Mouse (Mus musculus) hindbrain, embryonic 12.5 days (tissue): Measurements from ENCODE around the gene Uprt. TPM values are rescaled to one million over a fixed set of nuclear protein-coding genes. Genes with fewer than 3 reads are reported as not detected.

Experiments
- ATAC-seq: fragments of 200-750 bp; cut with Nextera tagmentation; 2 replicates; pipeline ENCODE4 v1.8.0; 2017; ENCODE audit warnings: moderate TSS enrichment; ENCODE audit not compliant: low FRiP score
- H3K27ac ChIP-seq: fragments of 300-500 bp; sonication (generic); 2 replicates; pipeline ENCODE4 v1.5.1; 2016; ENCODE audit warnings: mild to moderate bottlenecking
- H3K27me3 ChIP-seq: fragments of 300-500 bp; sonication (generic); 2 replicates; pipeline ENCODE4 v1.6.1; 2016; ENCODE audit warnings: mild to moderate bottlenecking
- H3K36me3 ChIP-seq: fragments of 300-500 bp; sonication (generic); 2 replicates; pipeline ENCODE4 v1.6.1; 2016; ENCODE audit warnings: mild to moderate bottlenecking
- H3K4me1 ChIP-seq: fragments of 300-500 bp; sonication (generic); 2 replicates; pipeline ENCODE4 v1.6.1; 2016
- H3K4me2 ChIP-seq: fragments of 300-500 bp; sonication (generic); replicated peaks from 2 replicates; pipeline ENCODE4 v1.6.1; 2016; ENCODE audit warnings: mild to moderate bottlenecking
- H3K4me3 ChIP-seq: fragments of 300-500 bp; sonication (generic); 2 replicates; pipeline ENCODE4 v1.5.1; 2016; ENCODE audit warnings: mild to moderate bottlenecking
- H3K9ac ChIP-seq: fragments of 300-500 bp; sonication (generic); 2 replicates; pipeline ENCODE4 v1.6.1; 2016; ENCODE audit warnings: mild to moderate bottlenecking, moderate library complexity
- H3K9me3 ChIP-seq: fragments of 300-500 bp; sonication (generic); replicated peaks from 2 replicates; pipeline ENCODE4 v1.6.1; 2016; ENCODE audit warnings: mild to moderate bottlenecking
- WGBS: fragments of 180-500 bp; shearing (Covaris S2); methylation state at CpG from one replicate; pipeline ENCODE4 v1.1.7; 2016; 5-methylcytosine and 5-hydroxymethylcytosine counted together
- polyA plus RNA-seq: library from polyadenylated mRNA; unstranded; fragments of >200 nt; fragmentation: Nextera tagmentation; extraction: Ambion mirVana; gene quantifications from 2 replicates; pipeline ENCODE4 v1.2.1, GENCODE M21; 2016

Gene Uprt
- polyA plus RNA-seq, 1 experiment from 2014 or later, result 1.8 TPM

GRCm38 (mm10) chrX:104542635-104543034, 60.0 kb downstream of the Uprt start:
- H3K27ac ChIP-seq, result no peak overlapping the region
- no peaks in the 10 kb centered on the region for H3K36me3 ChIP-seq
- no peaks in the 10 kb centered on the region for H3K4me1 ChIP-seq
- H3K4me2 ChIP-seq, result no peak overlapping the region
- ATAC-seq, result no peak
- no peak overlapping the region for H3K9ac ChIP-seq
- H3K4me3 ChIP-seq, result no peak overlapping the region
- H3K9me3 ChIP-seq, result no peaks in the 10 kb centered on the region
- WGBS, result 87% methylated on average over 4 of the region's 4 CpGs
- peaks cover 24% of the 10 kb centered on the region; the same call in 1 of the 2 replicates for H3K27me3 ChIP-seq

- no peak overlapping the region for H3K27ac ChIP-seq
- no peak for ATAC-seq
- no peak overlapping the region for H3K4me2 ChIP-seq
- H3K9me3 ChIP-seq, result no peaks in the 10 kb centered on the region
- no peaks in the 10 kb centered on the region for H3K4me1 ChIP-seq
- WGBS, result 85% methylated on average over 4 of the region's 4 CpGs
- H3K27me3 ChIP-seq, result peaks cover 21% of the 10 kb centered on the region; the same call in 1 of the 2 replicates
- no peaks in the 10 kb centered on the region for H3K36me3 ChIP-seq
- H3K4me3 ChIP-seq, result no peak overlapping the region
- no peak overlapping the region for H3K9ac ChIP-seq
Measured at GRCm38 (mm10) chrX:104543919-104544595, 61.4 kb downstream of the Uprt start.

- 93% methylated on average over 1 of the region's 1 CpGs for WGBS
- Histone ChIP-seq H3K4me3 (no peak overlapping the region), H3K4me1 (no peaks in the 10 kb centered on the region), H3K36me3 (no peaks in the 10 kb centered on the region), H3K9ac (no peak overlapping the region), H3K4me2 (no peak overlapping the region), H3K27ac (no peak overlapping the region), H3K27me3 (peaks cover 20% of the 10 kb centered on the region), H3K9me3 (no peaks in the 10 kb centered on the region)
- no peak for ATAC-seq
Measured at GRCm38 (mm10) chrX:104545283-104545682, 62.7 kb downstream of the Uprt start.

Other genes starting within 250 kb of the Uprt start
- gene Abcb7, start 69.0 kb upstream of the Uprt start, polyA plus RNA-seq, result 10.7 and 11.5 TPM in 2 replicates
- gene Zdhhc15, start 188.2 kb downstream of the Uprt start, polyA plus RNA-seq, result 10.4 and 12.2 TPM in 2 replicates